Mouse (Mus musculus) midbrain, embryonic 14.5 days (tissue): ENCODE measurements around the gene Eid2b. TPM values are rescaled to one million over a fixed set of nuclear protein-coding genes. Genes with fewer than 3 reads are reported as not detected.
A peak's percentile ranks its signal among the peaks of the same experiment; 100 is the strongest.
"Not testable (repeated sequence)": the region's sequence is repeated elsewhere in the genome, so short reads cannot be mapped to it uniquely, and the experiment has no call there.

Experiments used
- ATAC-seq: fragments of 200-750 bp; cut with Nextera tagmentation; 2 replicates; pipeline ENCODE4 v1.8.0; 2017; ENCODE audit warnings: moderate number of reproducible peaks, moderate library complexity; ENCODE audit not compliant: low FRiP score, low TSS enrichment
- DNase-seq: peaks from one replicate; pipeline ENCODE4 v3.0.0-alpha.2; 2015
- H3K27ac ChIP-seq: fragments of 300-500 bp; sonication (generic); replicated peaks from 2 replicates; pipeline ENCODE4 v1.5.1; 2014; ENCODE audit warnings: mild to moderate bottlenecking, low read depth, low read length, moderate library complexity
- H3K27me3 ChIP-seq: fragments of 300-500 bp; sonication (generic); 2 replicates; pipeline ENCODE4 v1.6.1; 2014; ENCODE audit warnings: low read length, control low read depth, mixed read lengths; ENCODE audit not compliant: control insufficient read depth, insufficient read depth
- H3K36me3 ChIP-seq: fragments of 300-500 bp; sonication (generic); 2 replicates; pipeline ENCODE4 v1.6.1; 2014; ENCODE audit warnings: low read length, control low read depth; ENCODE audit not compliant: control insufficient read depth, insufficient read depth
- H3K4me1 ChIP-seq: fragments of 300-500 bp; sonication (generic); 2 replicates; pipeline ENCODE4 v1.6.1; 2014; ENCODE audit warnings: mild to moderate bottlenecking, antibody characterized with exemption, low read length, control low read depth; ENCODE audit not compliant: control insufficient read depth, insufficient read depth
- H3K4me2 ChIP-seq: fragments of 300-500 bp; sonication (generic); 2 replicates; pipeline ENCODE4 v1.6.1; 2014; ENCODE audit warnings: mild to moderate bottlenecking, low read length, moderate library complexity
- H3K4me3 ChIP-seq: fragments of 300-500 bp; sonication (generic); replicated peaks from 2 replicates; pipeline ENCODE4 v1.5.1; 2014; ENCODE audit warnings: low read depth, low read length
- H3K9ac ChIP-seq: fragments of 300-500 bp; sonication (generic); replicated peaks from 2 replicates; pipeline ENCODE4 v1.6.1; 2014; ENCODE audit warnings: mild to moderate bottlenecking, low read length, moderate library complexity
- H3K9me3 ChIP-seq: fragments of 300-500 bp; sonication (generic); 2 replicates; pipeline ENCODE4 v1.6.1; 2016; ENCODE audit warnings: low read length, control low read depth, mixed read lengths; ENCODE audit not compliant: control insufficient read depth
- WGBS: fragments of 180-500 bp; shearing (Covaris S2); extraction: QIAGEN DNeasy Blood & Tissue Kit; methylation state at CpG from one replicate; pipeline ENCODE4 v1.1.7; 2014; 5-methylcytosine and 5-hydroxymethylcytosine counted together
- polyA plus RNA-seq: library from polyadenylated mRNA; unstranded; fragments of >200 nt; fragmentation: Nextera tagmentation; extraction: Ambion mirVana; gene quantifications from 2 replicates; pipeline ENCODE4 v1.2.1, GENCODE M21; 2014

Eid2b gene
- 40.2 TPM in 2 replicates for polyA plus RNA-seq

- peak within 1 kb of the TSS; percentile 95 for H3K9ac ChIP-seq
- peak; percentile 98 for DNase-seq
- peak within 1 kb of the TSS; percentile 62 for H3K4me3 ChIP-seq
- H3K9me3 ChIP-seq = no peaks in the 10 kb centered on the region
- WGBS = 2% methylated on average over 68 of the region's 68 CpGs
- peaks cover 19% of the 10 kb centered on the region for H3K4me1 ChIP-seq
- H3K27ac ChIP-seq = peak within 1 kb of the TSS; percentile 90
- peak within 1 kb of the TSS; percentile 76 for H3K4me2 ChIP-seq
- ATAC-seq = peak; percentile 77
- peaks cover 8% of the 10 kb centered on the region for H3K36me3 ChIP-seq
- no peaks in the 10 kb centered on the region for H3K27me3 ChIP-seq
Observed at GRCm38 (mm10) chr7:28277615-28278278, at the start of gene Eid2b. Gene Eid2b, plus strand, starts transcription at chr7:28277739.

- WGBS = 67% methylated on average over 2 of the region's 2 CpGs
- not testable (repeated sequence) for H3K36me3 ChIP-seq, DNase-seq
Observed at GRCm38 (mm10) chr7:28243943-28244342, 33.6 kb upstream of the Eid2b start.

GRCm38 (mm10) chr7:28248957-28249356 is 28.6 kb upstream of the Eid2b start:
- no peaks in the 10 kb centered on the region for H3K9me3 ChIP-seq
- ATAC-seq (no peak), DNase-seq (no peak)
- no peak overlapping the region for H3K27ac ChIP-seq
- H3K27me3 ChIP-seq = no peaks in the 10 kb centered on the region
- no peak overlapping the region for H3K4me2 ChIP-seq
- H3K9ac ChIP-seq = no peak overlapping the region
- 94% methylated on average over 3 of the region's 3 CpGs for WGBS
- no peaks in the 10 kb centered on the region for H3K4me1 ChIP-seq
- no peaks in the 10 kb centered on the region for H3K36me3 ChIP-seq
- H3K4me3 ChIP-seq = no peak overlapping the region

More at GRCm38 (mm10) chr7:28243943-28244342, 33.6 kb upstream of the Eid2b start:
- not testable (repeated sequence) for H3K9ac ChIP-seq, H3K4me1 ChIP-seq, H3K27ac ChIP-seq, H3K9me3 ChIP-seq, H3K4me3 ChIP-seq, H3K4me2 ChIP-seq, H3K27me3 ChIP-seq, ATAC-seq

- WGBS = 89% methylated on average over 17 of the region's 17 CpGs
- H3K36me3 ChIP-seq = no peaks in the 10 kb centered on the region
- no peak overlapping the region for H3K4me3 ChIP-seq
- H3K4me2 ChIP-seq = no peak overlapping the region
- H3K27me3 ChIP-seq = no peaks in the 10 kb centered on the region
- H3K9me3 ChIP-seq = 0 out of 2 replicates have a peak, but pooled peaks cover 4% of the 10 kb centered on the region
- ATAC-seq (no peak), DNase-seq (no peak)
- no peak overlapping the region for H3K27ac ChIP-seq
- H3K4me1 ChIP-seq = no peaks in the 10 kb centered on the region
- H3K9ac ChIP-seq = no peak overlapping the region
Observed at GRCm38 (mm10) chr7:28251976-28252375, 25.6 kb upstream of the Eid2b start.

- 94% methylated on average over 6 of the region's 6 CpGs for WGBS
- Histone ChIP-seq H3K9ac (no peak overlapping the region), H3K4me2 (no peak overlapping the region), H3K4me3 (no peak overlapping the region), H3K4me1 (no peaks in the 10 kb centered on the region), H3K9me3 (0 out of 2 replicates have a peak, but pooled peaks cover 4% of the 10 kb centered on the region), H3K27me3 (no peaks in the 10 kb centered on the region), H3K27ac (no peak overlapping the region), H3K36me3 (no peaks in the 10 kb centered on the region)
- no peak for DNase-seq
- no peak for ATAC-seq
Observed at GRCm38 (mm10) chr7:28254591-28254990, 22.9 kb upstream of the Eid2b start.

GRCm38 (mm10) chr7:28255476-28255875 is 22.1 kb upstream of the Eid2b start:
- 84% methylated on average over 6 of the region's 6 CpGs for WGBS
- ATAC-seq (no peak), DNase-seq (no peak)
- Histone ChIP-seq H3K27me3 (no peaks in the 10 kb centered on the region), H3K9me3 (0 out of 2 replicates have a peak, but pooled peaks cover 4% of the 10 kb centered on the region), H3K4me2 (no peak overlapping the region), H3K4me3 (no peak overlapping the region), H3K27ac (no peak overlapping the region), H3K4me1 (no peaks in the 10 kb centered on the region), H3K36me3 (no peaks in the 10 kb centered on the region), H3K9ac (no peak overlapping the region)

- H3K27me3 ChIP-seq = no peaks in the 10 kb centered on the region
- ATAC-seq = no peak
- H3K4me3 ChIP-seq = no peak overlapping the region
Observed at GRCm38 (mm10) chr7:28262861-28263260, 14.7 kb upstream of the Eid2b start.

GRCm38 (mm10) chr7:28263786-28264185 is 13.8 kb upstream of the Eid2b start:
- Histone ChIP-seq H3K9ac (no peak overlapping the region), H3K4me1 (peaks cover 4% of the 10 kb centered on the region; the same call in 1 of the 2 replicates), H3K4me3 (no peak overlapping the region), H3K9me3 (no peaks in the 10 kb centered on the region), H3K27ac (no peak overlapping the region), H3K4me2 (no peak overlapping the region), H3K27me3 (no peaks in the 10 kb centered on the region), H3K36me3 (no peaks in the 10 kb centered on the region)
- peak; percentile 74 for DNase-seq
- WGBS = 5% methylated on average over 15 of the region's 15 CpGs
- no peak for ATAC-seq

More at GRCm38 (mm10) chr7:28262861-28263260, 14.7 kb upstream of the Eid2b start:
- H3K4me2 ChIP-seq = no peak overlapping the region
- DNase-seq = no peak
- 50% methylated on average over 5 of the region's 5 CpGs for WGBS
- H3K4me1 ChIP-seq = no peaks in the 10 kb centered on the region
- H3K9ac ChIP-seq = no peak overlapping the region
- H3K9me3 ChIP-seq = no peaks in the 10 kb centered on the region
- no peak overlapping the region for H3K27ac ChIP-seq
- H3K36me3 ChIP-seq = no peaks in the 10 kb centered on the region

- no peaks in the 10 kb centered on the region for H3K36me3 ChIP-seq
- no peak for ATAC-seq
- 92% methylated on average over 13 of the region's 13 CpGs for WGBS
- H3K4me2 ChIP-seq = no peak overlapping the region
- H3K9ac ChIP-seq = no peak overlapping the region
- DNase-seq = no peak
- no peaks in the 10 kb centered on the region for H3K9me3 ChIP-seq
- peaks cover 9% of the 10 kb centered on the region; the same call in 1 of the 2 replicates for H3K4me1 ChIP-seq
- no peaks in the 10 kb centered on the region for H3K27me3 ChIP-seq
- no peak overlapping the region for H3K27ac ChIP-seq
- H3K4me3 ChIP-seq = no peak overlapping the region
Observed at GRCm38 (mm10) chr7:28265391-28265790, 12.1 kb upstream of the Eid2b start.
